Mouse (Mus musculus): ENCODE data around the gene Prps1.
"Not testable (repeated sequence)": the region's sequence is repeated elsewhere in the genome, so short reads cannot be mapped to it uniquely, and the experiment has no call there.

The Prps1 gene

DNA sequence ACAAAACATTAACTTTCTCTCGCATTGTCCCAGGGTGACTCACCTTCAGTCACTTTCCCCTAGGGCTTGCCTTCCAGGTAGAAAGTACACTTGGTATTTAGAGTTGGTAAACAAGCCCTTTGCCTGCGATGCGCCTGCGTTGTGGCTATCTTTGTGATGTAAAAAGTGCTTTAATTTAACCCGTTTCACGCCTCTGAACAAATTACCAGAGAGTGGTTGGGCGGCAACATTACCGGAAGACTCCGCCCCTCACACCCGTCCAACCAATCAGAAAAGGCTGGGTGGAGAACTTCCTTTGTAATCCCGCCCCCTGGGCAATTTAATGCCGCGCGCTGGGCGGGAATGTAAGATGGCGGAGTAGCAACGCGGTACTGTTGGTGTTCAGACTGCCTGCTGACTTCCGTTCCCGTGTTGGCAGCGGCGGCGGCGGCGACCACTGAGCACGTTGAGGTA, at the start of gene Prps1:
Gene Prps1, plus strand, starts transcription at position 335 of the 453 bp plus-strand sequence.
- peak; percentile 47 for DNase-seq (ENCODE audit: extremely low spot score, low read depth, low spot score)

DNA sequence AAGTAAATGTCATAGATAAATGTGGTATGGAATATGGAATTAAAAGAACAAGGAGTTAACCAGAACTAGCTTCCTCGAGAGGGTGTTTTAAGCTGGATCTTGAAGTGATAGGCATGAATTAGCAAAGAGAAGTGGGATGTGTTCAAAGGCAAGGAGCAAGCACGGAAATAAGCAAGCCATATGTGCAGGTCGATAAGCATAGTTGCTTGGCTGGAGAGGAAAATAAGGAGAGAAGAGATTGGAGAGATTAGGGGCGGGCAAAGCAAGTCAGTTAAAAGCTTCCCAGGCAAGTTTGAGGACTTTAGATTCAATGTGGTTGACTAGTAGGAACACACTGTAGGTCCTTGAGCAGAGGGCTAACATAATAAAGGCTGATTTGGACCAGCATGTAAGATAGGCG, 48.8 kb upstream of the Prps1 start:
- DNase-seq (ENCODE audit: extremely low spot score, low read depth, low spot score): no peak

DNA sequence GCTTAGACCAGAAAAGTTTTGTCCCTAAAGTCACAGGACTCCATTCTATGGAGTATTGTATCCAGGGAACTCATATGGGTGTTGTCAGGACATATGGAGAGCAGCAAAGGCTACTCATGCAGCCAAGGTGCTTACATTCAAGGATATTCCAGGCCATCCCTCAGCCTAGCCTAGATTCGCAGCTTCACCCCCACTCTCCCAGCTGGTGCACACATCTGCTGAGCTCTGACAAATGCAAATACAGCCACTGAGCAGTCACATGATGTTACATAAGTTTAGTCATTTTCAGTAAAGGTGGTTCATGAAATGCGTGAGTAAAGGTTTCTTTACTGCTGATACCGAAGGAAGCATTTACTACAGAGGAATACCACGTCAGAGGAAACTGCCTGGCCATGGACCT, 37.9 kb upstream of the Prps1 start:
- no peak for DNase-seq (ENCODE audit: extremely low spot score, low read depth, low spot score)

DNA sequence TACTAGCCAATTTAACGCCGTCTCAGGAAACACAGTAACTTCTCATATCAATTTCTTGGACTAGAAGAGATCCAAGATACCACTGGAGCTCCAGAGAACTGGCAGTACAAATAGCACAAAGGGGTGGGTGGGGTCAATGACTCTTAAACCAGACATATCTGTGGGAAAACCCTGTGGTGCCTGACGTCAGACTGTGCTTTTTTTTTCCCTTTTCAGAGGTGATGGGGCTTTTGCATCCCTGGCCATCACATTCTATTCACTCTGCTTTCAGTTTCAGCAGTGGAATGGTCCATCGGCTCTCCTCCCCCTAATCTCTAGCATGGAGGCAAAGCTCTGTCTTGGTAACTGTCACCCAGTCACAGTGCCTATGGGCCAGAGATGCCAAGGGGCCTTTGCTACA, 29.3 kb upstream of the Prps1 start:
- no peak for DNase-seq (ENCODE audit: extremely low spot score, low read depth, low spot score)

DNA sequence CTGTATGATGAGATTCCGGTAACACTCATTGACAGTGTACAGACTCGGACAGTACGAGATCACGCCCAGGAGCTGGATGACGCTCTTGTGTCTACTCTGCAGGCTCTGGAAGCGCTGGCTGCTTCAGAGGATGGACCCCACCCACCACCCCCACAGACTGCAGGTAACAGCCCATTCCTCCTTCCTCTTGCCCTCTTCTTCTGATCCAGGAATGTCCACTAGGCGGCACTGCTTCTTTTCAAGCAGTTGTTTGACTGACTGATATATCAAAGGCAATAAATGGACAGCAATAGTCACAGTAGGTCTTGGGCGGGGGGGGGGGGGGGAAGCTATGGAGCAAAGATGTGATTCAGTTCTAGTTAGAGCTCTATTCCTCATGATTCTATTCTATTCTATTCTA, 28.2 kb upstream of the Prps1 start:
- DNase-seq (ENCODE audit: extremely low spot score, low read depth, low spot score): no peak

DNA sequence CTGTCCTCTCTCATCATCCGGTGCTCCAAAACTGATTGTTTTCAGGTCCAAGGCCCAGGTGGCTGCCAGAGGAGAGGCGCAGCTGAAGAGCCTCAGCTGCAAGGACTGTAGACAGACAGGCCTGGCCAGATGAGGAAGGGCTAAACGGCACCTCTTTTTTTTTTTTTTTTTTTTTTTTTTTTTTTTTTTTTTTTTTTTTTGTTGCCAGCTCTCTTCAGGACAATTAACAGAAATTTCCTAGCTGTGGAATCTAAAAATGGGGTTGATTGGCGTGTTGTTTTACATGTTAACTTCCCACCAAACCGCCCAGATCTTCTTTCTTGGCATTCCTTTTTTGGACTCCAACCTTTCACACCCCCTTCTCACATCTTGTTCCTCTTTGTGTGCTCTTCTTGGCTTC, 26.4 kb upstream of the Prps1 start:
- DNase-seq (ENCODE audit: extremely low spot score, low read depth, low spot score): no peak

DNA sequence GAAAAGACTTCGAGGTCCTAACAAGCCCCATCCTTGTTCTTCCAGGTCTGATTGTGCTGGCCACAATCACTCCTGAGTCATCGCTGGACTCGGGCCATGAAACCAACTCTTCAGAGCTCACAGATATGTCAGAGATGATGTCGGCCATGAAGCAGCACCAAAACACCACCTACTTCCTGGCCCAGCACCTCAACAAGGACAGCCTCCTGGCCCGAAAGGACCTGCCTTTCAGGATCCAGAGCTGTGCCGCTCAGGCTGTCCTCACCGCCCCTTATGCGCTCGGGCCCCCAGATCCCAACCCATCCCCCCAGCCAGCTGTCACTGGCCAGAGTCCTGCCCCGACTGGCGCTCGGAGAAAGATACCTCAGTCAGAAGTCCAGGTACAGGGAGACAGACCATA, 25.9 kb upstream of the Prps1 start:
- DNase-seq (ENCODE audit: extremely low spot score, low read depth, low spot score): no peak

DNA sequence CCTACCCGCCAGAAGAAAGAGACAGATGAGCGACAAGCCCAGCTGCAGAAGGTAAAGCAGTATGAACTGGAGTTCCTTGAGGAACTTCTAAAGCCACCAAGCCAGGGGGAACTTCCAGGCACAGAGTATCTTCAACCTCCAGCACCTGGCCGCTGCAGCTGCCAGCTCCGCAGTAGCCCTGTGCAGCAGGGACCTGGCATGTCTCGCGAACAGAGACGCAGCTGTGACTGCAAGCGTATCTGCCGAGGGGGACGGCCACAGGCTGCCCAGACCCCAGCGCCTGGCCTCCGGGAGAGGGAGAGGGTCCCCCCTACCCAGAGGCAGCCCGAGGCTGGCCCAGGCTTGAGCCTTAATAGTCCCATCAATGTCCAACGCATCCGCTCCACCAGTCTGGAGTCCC, 24.4 kb upstream of the Prps1 start:
- DNase-seq (ENCODE audit: extremely low spot score, low read depth, low spot score): no peak

DNA sequence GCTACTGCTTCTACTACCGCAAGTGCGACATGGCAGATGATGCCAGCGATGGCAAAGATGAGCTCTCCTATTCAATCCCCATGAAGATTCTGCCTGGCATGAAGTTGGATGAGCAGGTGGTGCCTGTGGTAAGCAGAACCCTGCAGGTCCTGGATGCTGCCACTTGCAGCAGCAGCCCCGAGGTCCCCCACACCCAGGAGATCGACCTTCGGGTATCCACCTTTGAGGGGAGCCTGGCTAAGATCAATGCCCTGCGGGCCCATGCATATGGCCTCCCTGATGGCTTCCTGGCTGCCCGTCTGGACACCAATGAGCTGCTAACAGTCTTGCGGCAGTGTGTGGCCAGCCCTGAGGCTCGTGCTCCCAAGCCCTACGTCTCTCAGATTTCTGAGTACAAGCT, 23.6 kb upstream of the Prps1 start:
- DNase-seq (ENCODE audit: extremely low spot score, low read depth, low spot score): no peak

DNA sequence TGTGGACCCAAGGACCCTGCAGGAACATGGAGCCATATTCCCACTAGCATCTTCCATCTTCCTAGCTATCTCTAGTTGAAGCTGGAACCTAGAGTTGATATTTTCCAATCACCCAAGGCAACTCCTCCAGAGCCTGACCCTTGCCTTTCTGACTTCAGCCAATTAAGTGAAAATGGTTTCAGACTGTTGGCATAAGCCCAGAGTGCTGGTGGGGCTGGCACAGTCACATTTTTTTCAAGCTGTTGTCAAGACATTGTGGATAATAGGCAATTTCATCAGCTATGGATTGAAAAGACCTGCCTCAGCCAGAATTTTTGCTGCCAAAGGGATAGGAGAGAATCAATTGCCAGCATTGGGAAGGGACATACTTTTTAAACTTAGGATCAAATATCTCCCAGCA, 18.5 kb upstream of the Prps1 start:
- DNase-seq (ENCODE audit: extremely low spot score, low read depth, low spot score): no peak

DNA sequence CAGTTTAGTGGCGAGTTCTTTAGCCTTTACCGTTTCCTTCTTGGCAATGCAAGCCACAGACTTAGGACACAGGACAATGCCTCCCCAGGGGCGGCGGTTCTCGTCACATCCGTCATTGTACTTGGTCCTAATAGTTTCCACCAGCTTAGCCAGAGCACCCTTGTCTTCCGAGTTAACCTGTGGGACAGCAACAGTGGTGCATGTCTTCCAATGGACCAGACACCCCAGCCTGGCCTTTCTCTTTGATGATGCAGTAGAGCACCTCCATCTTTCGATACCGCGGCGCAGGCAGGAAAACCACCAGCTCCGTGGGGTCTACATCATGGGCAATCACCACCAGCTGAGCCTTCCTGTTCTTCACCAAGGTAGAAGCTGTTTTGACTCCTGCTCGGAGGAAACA, 10.9 kb upstream of the Prps1 start:
- no peak for DNase-seq (ENCODE audit: extremely low spot score, low read depth, low spot score)

DNA sequence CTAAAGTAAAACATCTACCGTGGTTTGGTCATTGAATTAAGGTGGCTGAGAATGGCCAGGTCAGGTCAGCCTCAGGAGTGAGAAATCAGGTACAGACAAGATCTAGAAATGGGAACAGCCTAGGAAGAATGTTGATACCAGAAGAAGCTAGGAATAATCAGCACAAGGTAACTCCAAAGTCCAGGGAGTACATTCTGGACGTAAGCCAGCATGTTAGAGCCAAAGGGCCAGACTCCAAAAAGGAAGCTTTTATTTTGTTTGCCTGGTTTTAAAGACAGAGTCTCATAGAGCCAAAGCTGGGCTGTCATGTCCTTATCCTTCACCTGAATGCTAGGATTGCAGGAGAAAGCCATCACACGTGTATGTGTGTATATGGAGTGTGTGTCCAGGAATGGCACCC, 6.3 kb upstream of the Prps1 start:
- DNase-seq (ENCODE audit: extremely low spot score, low read depth, low spot score): no peak

DNA sequence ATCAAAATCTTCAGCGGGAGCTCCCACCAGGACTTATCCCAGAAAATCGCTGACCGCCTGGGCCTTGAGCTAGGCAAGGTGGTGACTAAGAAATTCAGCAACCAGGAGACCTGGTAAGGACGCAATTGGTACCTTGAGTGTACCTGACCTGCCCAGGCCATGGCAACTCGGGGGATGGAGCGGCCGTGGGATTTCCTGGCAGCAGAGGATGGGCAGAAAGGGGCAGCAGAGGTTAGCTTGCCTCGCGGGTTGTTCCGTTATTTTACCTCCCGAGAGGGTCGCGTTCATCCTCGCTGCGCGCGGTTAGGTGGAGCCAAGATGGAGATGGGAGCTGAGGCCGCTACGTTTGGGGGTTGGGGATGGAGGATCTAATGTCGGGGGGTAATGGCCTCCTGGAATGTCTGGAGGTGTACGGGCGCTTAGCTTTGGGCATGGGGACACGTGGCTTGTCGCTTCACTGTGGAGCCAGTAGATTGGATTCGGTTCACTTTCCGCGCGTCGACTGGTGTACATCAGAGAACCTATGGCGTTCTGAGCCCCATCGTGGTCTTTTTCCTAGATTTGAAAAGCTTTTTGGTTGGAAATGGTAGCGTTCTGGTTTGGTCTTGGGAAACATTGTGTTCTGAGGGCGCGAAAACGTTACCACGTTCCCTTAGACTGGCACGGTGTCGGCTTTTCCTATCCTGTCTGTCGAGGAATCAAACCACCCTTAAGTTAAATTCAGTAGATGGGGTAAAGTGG, 508 bp downstream of the Prps1 start:
- no peak for DNase-seq (ENCODE audit: extremely low spot score, low read depth, low spot score)

DNA sequence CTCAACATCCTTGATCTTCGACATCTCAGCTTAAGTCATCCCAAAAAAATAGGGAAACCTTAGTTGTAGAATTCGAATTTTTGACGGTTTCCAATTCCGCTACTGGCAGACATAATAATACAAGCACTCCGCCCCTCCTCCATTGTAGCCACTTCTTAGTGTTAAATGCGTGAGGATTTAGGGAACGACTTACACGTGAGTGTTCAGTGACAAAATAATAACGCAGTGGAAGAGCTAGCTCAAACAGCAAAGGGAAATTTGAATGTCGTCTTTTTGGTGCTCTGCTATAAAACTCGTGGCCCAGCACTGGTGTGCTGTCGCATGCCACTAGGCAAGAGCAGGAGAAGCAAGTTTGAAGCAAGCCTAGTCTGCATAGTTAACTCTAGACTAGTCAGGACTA, 1.1 kb downstream of the Prps1 start:
- DNase-seq (ENCODE audit: extremely low spot score, low read depth, low spot score): no peak

DNA sequence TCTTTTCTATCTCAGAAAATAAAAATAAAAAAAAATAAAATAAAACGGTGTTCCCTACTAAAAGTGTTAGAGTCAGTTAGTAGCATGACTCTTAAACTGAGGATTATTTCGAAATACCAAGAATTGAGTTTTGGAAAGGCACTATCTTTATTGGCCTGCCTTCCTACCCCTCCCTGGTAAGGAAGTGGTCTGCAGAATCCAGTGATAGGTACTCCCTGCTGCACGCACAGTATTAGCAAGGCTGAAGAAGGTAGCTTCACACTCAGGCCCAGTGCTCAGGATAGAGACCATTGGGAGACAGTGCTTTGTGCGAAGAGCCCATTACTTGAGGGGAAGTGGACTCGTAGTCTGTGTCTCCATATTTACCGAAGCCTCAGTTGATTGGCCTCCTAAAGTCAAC, 21.8 kb downstream of the Prps1 start:
- no peak for DNase-seq (ENCODE audit: extremely low spot score, low read depth, low spot score)

DNA sequence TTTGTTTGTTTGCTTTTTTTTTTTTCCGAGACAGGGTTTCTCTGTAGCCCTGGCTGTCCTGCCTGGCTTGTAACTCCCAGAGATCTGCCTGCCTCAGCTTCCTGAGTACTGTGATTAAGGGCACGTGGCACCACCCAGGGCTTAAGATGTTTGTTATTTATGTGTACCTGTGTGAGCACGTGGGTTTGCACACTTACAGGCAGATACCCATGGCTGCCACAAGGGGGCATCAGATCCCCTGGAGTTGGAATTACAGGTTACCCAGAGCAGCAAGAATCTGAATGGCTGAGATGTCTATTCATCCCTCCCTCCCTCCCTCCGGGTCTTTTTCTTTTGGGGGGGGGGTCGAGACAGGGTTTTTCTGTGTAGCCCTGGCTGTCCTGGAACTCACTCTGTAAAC, 22.8 kb downstream of the Prps1 start:
- DNase-seq (ENCODE audit: extremely low spot score, low read depth, low spot score): no peak

DNA sequence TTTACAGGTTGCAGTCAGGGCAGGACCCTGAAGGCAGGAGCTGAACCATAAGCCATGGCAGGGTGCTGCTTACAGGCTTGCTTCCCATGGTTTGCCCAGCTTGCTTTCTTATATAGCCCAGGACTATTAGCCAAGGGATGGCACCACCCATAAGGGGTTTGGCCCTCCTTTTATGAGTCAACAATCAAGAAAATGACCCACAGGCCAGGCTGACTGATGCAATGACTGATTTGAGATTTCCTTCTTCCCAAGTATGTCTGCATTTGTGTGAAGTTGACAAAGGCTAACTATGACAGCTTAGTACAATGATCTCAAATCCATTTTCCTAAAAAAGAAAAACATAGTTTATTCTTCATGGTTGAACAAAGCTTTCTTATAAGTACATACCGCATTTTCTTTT, 32.8 kb downstream of the Prps1 start:
- DNase-seq (ENCODE audit: extremely low spot score, low read depth, low spot score): no peak

DNA sequence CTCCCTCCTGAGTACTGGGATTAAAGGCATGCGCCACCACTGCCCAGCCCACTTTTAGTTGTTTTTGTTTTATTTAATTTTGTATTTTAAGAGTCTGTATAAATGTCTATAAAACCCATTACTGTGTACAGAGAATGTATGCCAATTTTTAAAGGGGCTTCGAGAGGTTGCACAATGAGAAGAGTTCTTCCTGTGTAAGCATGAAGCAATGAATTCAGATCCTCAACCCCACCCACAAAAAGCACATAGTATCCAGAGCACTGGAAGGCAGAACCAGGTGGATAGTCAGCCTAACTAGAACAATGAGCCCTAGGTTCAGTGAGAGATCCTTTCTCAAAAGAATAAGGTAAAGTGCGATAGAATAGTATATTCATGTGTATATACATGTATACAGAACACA, 33.8 kb downstream of the Prps1 start:
- DNase-seq (ENCODE audit: extremely low spot score, low read depth, low spot score): no peak

DNA sequence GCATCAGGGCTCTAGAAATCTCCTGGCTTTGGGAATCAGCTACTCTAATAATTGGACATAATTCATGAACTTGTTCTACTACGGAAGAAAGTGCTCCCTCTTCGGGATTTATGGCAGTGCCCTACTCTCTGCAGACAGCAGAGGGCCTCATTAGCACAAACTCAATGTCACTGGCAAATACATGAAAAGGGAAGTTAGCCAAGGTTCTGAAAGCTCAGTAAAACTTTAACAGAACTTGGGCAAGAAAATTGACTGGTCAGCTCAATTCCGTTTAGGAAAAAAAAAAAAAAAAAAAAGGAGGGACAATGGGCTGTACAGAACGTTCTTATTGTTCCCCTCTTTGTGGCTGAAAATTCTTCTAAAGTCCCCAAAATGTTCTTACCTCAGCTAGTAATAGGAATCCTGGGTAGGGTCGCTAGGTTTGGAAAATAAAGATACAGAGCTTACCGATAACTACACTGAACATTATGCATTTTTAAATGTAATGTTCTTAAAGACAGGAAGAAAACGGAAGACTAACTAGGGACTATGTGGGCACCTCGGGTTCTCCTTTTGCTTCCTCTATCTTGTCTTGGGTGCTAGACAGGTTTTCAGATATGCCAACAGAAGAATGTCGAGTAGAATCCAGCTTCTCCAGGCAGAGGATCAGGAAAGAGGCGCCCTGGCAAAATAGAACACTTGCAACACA, 35.6 kb downstream of the Prps1 start:
- no peak for DNase-seq (ENCODE audit: extremely low spot score, low read depth, low spot score)

DNA sequence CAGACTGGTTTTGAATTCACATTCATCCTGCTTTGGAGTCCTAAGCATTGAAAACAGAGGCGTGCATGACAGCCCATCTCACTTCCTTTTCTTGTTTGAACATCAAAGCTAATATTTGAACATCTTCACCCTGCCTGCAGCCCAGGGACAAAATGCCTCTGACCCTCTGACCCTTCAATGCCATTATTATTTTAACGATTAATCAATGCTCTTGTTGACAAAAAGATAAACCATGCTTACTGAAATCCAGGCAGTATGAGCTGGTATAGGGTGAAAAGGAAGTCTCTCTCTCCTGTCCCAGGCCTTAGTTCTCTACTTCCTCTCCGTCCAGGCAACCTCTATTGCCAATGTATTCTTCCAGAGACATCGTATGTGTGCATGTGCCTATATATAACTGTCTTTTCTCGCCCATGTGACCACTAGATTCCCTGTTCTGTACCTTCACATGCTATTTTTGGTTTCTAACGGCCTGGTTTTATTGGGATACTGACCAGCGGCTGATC, 37.2 kb downstream of the Prps1 start:
- DNase-seq (ENCODE audit: extremely low spot score, low read depth, low spot score): no peak

DNA sequence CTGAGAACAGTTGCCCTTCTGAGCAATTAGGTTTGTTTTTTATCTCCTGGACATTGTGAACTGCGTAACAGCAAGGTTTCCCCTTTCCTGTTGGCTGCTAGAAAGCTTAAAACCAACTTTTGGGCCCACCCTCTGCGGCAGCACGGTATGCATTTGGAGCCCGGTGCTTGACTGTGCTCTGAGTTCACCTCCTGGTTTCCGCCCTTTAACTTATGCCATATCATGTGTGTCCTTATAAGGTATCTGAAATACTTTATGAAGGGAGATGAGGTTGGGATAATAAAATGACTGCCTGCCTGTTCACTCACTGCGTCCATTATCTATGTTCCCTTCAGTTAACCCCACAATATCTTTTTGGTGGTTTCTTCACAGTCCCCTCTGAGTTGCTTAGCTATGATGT, 37.8 kb downstream of the Prps1 start:
- DNase-seq (ENCODE audit: extremely low spot score, low read depth, low spot score): no peak

DNA sequence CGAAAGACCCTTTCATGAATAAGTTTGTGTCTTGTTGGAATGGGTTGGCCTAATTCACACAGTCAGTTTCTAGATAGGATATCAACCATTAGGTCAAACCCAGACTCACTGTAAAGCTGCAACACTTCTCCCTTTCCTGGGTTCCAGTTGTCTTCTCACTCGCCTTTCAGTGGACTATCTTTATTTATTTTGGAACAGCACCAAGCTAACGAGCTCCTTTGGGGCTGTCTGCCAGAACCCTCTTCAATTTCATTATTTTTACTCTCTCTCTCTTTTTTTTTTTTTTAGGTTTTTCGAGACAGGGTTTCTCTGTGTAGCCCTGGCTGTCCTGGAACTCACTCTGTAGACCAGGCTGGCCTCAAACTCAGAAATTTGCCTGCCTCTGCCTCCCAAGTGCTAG, 42.0 kb downstream of the Prps1 start:
- DNase-seq (ENCODE audit: extremely low spot score, low read depth, low spot score): not testable (repeated sequence)

DNA sequence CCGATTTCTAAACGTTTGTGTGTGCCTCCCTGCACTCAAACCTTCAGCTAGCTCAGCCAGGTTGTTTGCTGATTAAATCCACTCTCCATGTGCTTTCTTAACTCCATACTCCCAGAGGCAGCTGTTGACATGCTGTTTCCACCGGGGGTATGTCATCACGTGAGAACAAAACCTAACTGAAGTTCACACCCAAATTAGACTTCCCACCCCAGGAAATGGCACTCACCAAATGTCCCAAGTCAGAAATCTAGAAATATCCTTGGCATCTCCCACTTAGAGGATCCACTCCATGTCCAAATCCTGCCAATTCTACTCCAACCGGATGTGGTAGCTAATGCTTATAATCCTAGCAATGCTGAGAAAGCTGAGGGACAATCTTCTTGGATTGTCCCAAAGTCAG, 43.9 kb downstream of the Prps1 start:
- no peak for DNase-seq (ENCODE audit: extremely low spot score, low read depth, low spot score)

All from hindlimb bud, embryonic 11.5 days (tissue).